Mouse (Mus musculus) heart, postnatal 4 days (tissue): ENCODE measurements at regions not wholly inside any gene's neighbourhood (a gene's known extent, or its start where the extent isn't known, plus 50 kb on each side); places are given as distances from the start of the nearest gene placed in this dataset.

Experiments
- DNase-seq: peaks from one replicate; pipeline ENCODE4 v3.0.0; 2021

- DNase-seq: no peak
Observed at GRCm38 (mm10) chr13:51345321-51345720, 63.1 kb upstream of the S1pr3 start.

GRCm38 (mm10) chr13:51345839-51346550 lies 62.4 kb upstream of the S1pr3 start:
- DNase-seq: peak; percentile 19

GRCm38 (mm10) chr13:51348707-51349106 lies 59.7 kb upstream of the S1pr3 start:
- DNase-seq: no peak

- no peak for DNase-seq
Observed at GRCm38 (mm10) chr13:51349818-51350551, 58.5 kb upstream of the S1pr3 start.

GRCm38 (mm10) chr13:51352874-51353273 lies 55.6 kb upstream of the S1pr3 start:
- DNase-seq: no peak

GRCm38 (mm10) chr13:51355507-51355906 lies 52.9 kb upstream of the S1pr3 start:
- no peak for DNase-seq
